Mouse (Mus musculus) urinary bladder, adult 2 months (tissue): Measurements from ENCODE around the gene Dhps. TPM values are rescaled to one million over a fixed set of nuclear protein-coding genes. Genes with fewer than 3 reads are reported as not detected.

Experiments
- DNase-seq: peaks from one replicate; pipeline ENCODE4 v3.0.0; 2022; ENCODE audit warnings: low spot score
- polyA plus RNA-seq: library from polyadenylated mRNA; depleted of rRNA; stranded (reverse); fragments of >200 nt; gene quantifications from 2 replicates; pipeline ENCODE4 v1.2.3, GENCODE M21; 2012; rRNA removed

The Dhps gene
- 41.0 and 47.1 TPM in 2 replicates for polyA plus RNA-seq

GRCm38 (mm10) chr8:85071514-85072281, at the start of gene Dhps:
TSS of gene Dhps (plus strand) at chr8:85071757.
- peak; percentile 76 for DNase-seq

- no peak for DNase-seq
These were observed 47.7 kb upstream of the Dhps start for GRCm38 (mm10) chr8:85023846-85024245.

DNA sequence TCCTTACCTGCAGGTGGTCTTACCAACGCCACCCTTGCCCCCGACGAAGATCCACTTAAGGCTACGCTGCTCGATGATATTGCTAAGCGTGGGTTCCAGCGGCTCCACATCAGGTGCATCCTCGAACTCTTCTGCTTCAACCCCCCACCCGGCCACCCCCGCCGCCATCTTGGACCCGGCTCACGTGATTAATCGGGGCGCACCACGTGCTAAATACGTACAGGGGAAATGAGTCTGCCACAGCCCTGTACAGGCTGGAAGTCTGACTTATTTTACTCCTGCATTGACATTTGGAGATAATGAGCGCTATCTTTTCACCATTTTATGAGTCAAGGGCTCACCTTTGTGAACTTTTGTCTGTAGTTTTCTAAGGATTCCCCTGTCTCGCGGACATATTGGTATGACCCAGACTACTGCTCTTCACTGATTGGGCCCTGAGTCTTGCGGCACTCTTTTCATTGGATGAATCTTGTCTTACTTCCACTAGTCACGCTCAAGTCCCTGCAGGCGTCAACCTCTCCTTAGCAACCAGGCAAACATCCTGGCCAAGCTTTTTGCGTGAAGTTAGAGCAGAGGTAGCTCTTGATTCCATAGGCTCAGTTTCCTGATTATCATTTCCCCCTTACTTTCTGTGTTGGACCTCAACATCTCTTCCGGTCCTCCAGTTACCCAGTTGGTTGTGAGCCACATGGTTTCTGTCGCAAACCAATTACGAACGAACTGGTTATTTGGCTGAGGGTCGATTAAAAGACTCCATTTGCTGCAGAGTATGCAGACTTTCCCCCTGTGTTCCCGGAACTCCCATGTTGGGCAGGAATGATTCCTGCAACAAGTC, 46.2 kb upstream of the Dhps start, which contains the start of gene Asna1:
Gene Asna1 (minus strand): TSS at position 184 of the 835 bp plus-strand sequence.
- DNase-seq, result peak; percentile 64

- peak; percentile 97 for DNase-seq
These were observed 44.7 kb upstream of the Dhps start, which contains the start of gene Trir for GRCm38 (mm10) chr8:85026670-85027515. TSS of gene Trir (plus strand) at chr8:85026823.

DNA sequence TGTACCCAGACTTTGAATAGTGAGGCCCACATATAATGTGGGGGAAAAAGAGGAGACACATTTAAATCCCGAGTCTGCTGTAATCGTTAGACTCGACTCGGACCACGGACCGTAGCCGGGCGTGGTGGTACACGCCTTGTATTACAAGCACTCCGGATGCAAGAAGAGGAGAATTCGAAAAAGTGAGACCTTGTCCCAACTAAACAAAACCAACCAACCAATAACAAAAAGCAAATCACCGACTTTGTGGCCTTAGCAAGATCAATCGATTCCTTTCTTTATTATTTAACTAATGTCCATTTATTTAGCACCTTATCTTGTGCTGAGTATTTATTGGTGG, 44.1 kb upstream of the Dhps start:
- no peak for DNase-seq

DNA sequence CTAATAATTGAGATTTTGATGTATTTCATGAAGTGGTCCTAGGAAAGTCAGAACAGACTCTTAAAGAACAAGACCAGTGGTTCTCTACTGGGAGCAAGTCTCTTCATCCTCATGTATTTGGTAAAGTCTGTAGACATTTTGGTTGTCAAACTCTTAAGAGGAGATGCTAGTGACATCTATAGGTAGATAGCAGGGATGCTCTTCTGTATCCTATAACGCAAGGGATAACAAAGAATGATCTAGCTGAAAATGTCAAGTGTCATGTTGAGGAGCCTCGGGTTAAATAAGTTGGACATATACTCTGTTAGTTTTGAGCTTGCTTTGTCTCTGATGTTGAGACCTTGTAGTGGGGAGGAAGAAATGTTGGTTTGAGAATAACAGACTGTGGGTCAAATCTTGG, 43.6 kb upstream of the Dhps start:
- no peak for DNase-seq

DNA sequence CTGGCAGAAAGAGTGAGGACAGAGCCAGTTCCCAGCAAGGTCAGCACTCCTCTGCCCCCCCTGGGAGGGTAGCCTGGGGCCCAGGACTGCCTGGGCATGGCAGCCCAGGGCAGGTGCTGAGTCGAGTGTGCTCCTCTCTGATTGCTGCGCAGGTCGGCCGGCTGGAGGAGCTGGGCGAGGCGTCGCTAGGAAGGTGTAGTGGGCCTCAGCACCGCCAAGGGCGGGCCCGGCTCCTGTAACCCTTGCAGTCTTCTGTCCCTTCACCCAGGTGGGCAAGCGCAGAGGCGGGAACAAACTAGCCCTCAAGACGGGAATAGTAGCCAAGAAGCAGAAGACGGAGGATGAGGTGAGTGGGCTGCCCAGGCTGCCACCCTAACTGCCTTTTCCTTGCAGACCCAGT, 42.3 kb upstream of the Dhps start:
- DNase-seq, result no peak

- DNase-seq, result no peak
These were observed 38.8 kb upstream of the Dhps start for GRCm38 (mm10) chr8:85032622-85033311.

DNA sequence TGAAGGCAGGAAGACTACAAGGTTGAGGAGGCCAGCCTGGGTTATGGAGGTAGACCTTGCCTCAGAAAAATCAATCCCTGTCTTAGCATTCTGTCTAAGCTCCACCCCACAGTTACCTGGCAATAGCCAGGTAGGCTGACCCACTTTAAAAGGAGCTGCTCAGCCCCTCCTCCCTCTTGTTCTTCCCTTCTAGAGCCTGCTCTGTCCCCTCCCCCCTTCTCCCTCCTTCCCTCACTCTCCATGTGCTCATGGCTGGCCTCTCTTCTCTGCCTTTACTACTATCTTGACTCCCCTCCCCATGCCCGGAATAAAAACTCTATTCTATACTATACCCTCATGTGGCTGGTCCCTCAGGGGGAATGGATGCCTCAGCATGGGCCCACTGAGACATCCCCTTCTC, 37.7 kb upstream of the Dhps start:
- DNase-seq, result no peak

DNA sequence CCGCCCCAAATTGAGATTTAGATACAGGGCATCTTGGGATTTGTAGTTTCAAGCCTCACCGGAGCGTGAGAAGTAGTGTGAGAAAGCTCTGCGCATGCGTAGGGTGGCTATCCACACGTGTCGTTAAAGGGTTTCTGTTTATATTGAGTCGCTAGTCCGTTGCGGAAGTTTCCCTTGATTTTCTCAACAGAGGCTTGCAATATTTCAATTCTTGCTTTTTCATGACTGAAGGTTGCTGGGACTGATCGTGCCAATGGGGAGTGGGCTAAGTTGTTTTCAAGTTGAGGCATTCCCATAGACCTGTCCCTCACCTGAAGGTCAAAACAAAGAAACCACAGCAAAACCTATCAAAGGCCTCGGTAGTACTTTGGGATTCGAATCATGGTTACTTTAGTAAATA, 36.8 kb upstream of the Dhps start:
- DNase-seq, result no peak

GRCm38 (mm10) chr8:85035165-85035727, 36.3 kb upstream of the Dhps start:
- no peak for DNase-seq

GRCm38 (mm10) chr8:85035728-85036310, 35.7 kb upstream of the Dhps start:
- no peak for DNase-seq

DNA sequence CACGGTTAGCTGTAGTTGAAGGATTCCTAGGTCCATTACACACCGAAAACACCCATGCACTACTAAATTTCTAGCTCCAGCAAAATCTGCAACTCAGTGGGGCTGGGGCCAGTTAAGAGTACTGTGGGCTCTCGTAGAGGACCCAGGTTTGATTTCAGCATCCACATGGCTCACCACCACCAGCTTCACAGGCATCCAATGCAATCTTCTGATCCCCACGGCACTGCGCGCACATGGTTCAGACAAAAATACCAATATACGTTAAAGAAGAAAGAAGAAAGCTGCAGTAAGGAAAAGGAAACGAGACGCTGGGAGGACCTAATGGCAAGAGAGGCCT, 35.2 kb upstream of the Dhps start:
- no peak for DNase-seq

DNA sequence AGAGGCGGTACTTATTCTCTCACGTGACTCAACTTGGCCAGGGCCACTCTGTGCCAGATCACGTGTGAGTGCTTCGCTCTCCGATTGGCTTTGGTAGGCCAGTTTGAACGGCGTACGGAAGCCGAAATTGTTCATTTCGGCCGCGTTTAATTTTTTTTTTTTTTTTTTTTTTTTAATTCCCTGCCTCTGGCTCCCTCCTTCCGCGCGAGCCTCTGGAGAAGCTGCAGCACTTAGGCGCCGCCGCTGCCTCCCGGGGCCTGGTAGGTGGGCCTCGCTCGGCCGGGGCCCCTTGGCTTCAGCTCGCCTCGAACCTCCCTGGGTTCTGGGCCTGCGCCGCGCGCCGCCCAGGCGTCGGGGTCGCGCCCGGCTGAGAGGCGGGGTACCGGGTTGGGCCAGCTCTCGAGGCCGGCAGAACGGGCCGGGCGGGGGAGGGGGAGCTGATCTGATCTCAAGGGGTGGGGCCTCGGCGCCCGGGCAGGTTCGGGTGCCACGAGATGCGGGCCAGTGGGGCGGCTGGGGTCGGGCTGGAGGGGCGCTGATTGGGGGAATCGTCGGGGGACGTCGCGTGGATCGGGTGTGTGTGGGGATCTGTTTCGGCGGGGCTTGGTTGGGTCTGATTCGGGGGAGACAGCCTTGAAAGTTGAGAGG, 34.7 kb upstream of the Dhps start, which contains the start of gene Tnpo2:
Gene Tnpo2 (plus strand): TSS at position 198 of the 648 bp plus-strand sequence.
- DNase-seq, result peak; percentile 85

- DNase-seq, result no peak
These were observed 34.2 kb upstream of the Dhps start for GRCm38 (mm10) chr8:85037366-85037680.

GRCm38 (mm10) chr8:85037681-85038531, 33.7 kb upstream of the Dhps start:
- DNase-seq, result peak; percentile 54

DNA sequence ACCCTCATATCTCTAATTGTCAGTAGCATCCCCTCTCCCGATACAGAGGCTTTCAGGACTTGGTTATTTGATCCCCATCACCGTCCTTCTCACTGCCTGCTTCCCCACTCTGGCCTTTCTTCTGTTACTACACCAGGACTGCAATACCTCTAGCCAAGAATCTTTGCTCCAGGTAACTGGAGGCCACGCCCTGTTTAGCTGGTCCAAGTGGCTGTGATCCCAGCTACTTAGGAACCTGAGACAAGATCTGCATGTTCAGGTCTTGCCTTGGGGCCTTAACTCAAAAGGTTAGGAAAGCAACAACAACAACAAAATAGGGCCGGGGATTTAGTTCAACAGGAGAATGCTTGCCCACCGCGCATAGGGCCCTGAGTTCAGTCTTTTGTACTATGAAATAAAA, 27.9 kb upstream of the Dhps start:
- DNase-seq, result no peak

DNA sequence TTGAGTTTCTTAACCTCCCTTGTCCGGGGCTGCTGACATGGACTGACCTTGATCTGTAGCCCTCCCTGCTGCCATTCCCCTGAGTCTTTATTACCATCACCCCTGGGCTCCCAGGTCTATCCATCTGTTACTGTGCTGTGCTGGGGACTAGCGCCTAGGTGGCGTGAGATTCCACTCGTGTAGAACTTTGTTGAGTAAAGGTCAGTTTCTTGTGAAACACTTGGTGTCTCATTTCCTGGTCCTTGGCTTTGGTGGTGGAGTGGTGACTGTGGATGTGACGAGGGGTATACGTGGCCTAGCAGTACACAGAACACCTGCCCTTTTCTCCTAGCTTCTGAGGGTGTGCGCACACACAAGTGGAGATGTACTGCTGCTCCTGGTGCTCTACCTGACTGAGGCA, 14.2 kb upstream of the Dhps start:
- no peak for DNase-seq

- DNase-seq, result peak; percentile 64
These were observed 11.5 kb upstream of the Dhps start, which contains the start of gene Fbxw9 for GRCm38 (mm10) chr8:85059879-85060616. TSS of gene Fbxw9 (plus strand) at chr8:85060055.
